ENCODE assay signal across 18 mouse cellular contexts in the genomic region with DNA sequence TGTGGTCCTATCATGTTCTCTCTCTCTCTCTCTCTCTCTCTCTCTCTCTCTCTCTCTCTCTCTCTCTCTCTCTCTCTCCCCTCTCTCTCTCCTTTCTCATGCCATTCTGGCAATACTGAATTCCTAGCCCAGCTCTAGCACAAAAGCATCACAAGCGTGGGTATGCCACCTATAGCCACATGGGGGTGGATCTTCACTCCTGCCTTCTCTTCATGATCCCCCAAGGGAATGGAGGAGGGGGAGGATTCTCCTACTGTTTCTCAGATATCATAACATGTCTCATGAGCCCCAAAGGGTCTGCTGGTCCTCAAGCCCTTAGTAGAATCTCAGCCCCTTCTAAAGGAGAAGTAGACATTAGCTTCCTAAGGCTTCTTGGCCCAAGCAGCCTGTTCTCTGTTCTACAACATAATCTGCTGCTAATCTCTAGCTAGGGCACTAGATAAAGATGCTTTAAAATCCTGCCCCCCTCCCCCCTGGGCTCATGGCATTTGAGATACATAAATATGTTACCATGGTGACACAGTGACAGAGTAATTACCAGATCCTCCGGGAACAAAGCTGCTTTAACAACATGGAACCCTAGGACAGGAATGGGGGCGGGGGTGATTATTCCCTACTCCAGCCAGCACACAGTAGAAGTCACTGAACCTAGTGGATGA. TPM values are rescaled to one million over a fixed set of nuclear protein-coding genes. Genes with fewer than 3 reads are reported as not detected.
DNase-seq lines count a peak whose midpoint lies in the region; ATAC-seq lines count a peak whose summit lies in the region.
"Had no signal": no experiment of that assay in that cellular context is flagged by ENCODE, and none has a peak within 500 bp of the region (broad histone marks: within the 10 kb centered on the region; RNA-seq: fewer than 3 reads in every experiment).

No protein-coding gene starts in this region.

- no peaks in the 10 kb centered on the region for H3K36me3 ChIP-seq in forebrain, embryonic 15.5 days
- H3K36me3 ChIP-seq in midbrain, embryonic 13.5 days: no peaks in the 10 kb centered on the region
- no peaks in the 10 kb centered on the region for H3K36me3 ChIP-seq in kidney, embryonic 14.5 days (ENCODE audit: control insufficient read depth, insufficient read depth, low read length)
- H3K36me3 ChIP-seq: embryonic facial prominence, embryonic 13.5 days; heart, embryonic 13.5 days had no signal

- DNase-seq in layer of hippocampus, adult 9-11 months: peak; percentile 55
- DNase-seq in layer of hippocampus, postnatal 10 days (ENCODE audit: low spot score in 2 of 2): no peak
- peak; percentile 69 for DNase-seq in retina, postnatal 7 days (ENCODE audit: low read depth, low spot score)
- DNase-seq in gastrocnemius, postnatal 14 days: no peak
- no peak for DNase-seq in adrenal gland, postnatal 10 days
- DNase-seq: liver, postnatal 0 days had no signal

- no peaks in the 10 kb centered on the region for H3K9me3 ChIP-seq in forebrain, embryonic 15.5 days
- H3K9me3 ChIP-seq in midbrain, embryonic 13.5 days: peaks cover 6% of the 10 kb centered on the region; the same call in 1 of the 2 replicates
- H3K9me3 ChIP-seq in kidney, embryonic 14.5 days (ENCODE audit: control insufficient read depth, low read length): no peaks in the 10 kb centered on the region
- H3K9me3 ChIP-seq: embryonic facial prominence, embryonic 13.5 days; heart, embryonic 13.5 days had no signal

- intact Hi-C loops in gastrocnemius, postnatal 14 days (cut with DNase I; ENCODE audit: low total_unique reads): no loop called here

- H3K4me2 ChIP-seq in forebrain, embryonic 15.5 days (replicated peaks): no peak overlapping the region
- no peak overlapping the region for H3K4me2 ChIP-seq in midbrain, embryonic 13.5 days (replicated peaks)
- H3K4me2 ChIP-seq in kidney, embryonic 14.5 days (replicated peaks; ENCODE audit: low read depth, low read length): no peak overlapping the region
- H3K4me2 ChIP-seq: embryonic facial prominence, embryonic 13.5 days; heart, embryonic 13.5 days had no signal

- no peak overlapping the region for H3K4me3 ChIP-seq in forebrain, embryonic 15.5 days
- no peak overlapping the region for H3K4me3 ChIP-seq in midbrain, embryonic 13.5 days (replicated peaks)
- H3K4me3 ChIP-seq in kidney, embryonic 14.5 days (ENCODE audit: low read length): no peak overlapping the region
- H3K4me3 ChIP-seq: embryonic facial prominence, embryonic 13.5 days; heart, embryonic 13.5 days had no signal

- 39% methylated on average over 3 of the region's 3 CpGs for WGBS in forebrain, embryonic 15.5 days
- WGBS in midbrain, embryonic 13.5 days: 27% methylated on average over 3 of the region's 3 CpGs
- WGBS in kidney, embryonic 14.5 days: 61% methylated on average over 3 of the region's 3 CpGs

- ATAC-seq in forebrain, embryonic 15.5 days (replicated peaks): peak; percentile 81
- ATAC-seq in midbrain, embryonic 13.5 days: peak; percentile 90
- ATAC-seq in kidney, embryonic 14.5 days (ENCODE audit: low FRiP score, low TSS enrichment): no peak
- ATAC-seq: liver, postnatal 0 days had no signal

- H3K9ac ChIP-seq in forebrain, embryonic 15.5 days (replicated peaks): no peak overlapping the region
- no peak overlapping the region for H3K9ac ChIP-seq in midbrain, embryonic 13.5 days (replicated peaks)
- H3K9ac ChIP-seq in kidney, embryonic 14.5 days (ENCODE audit: low read depth, low read length): no peak overlapping the region
- H3K9ac ChIP-seq: embryonic facial prominence, embryonic 13.5 days; heart, embryonic 13.5 days; liver, postnatal 0 days had no signal

- H3K27me3 ChIP-seq in forebrain, embryonic 15.5 days: no peaks in the 10 kb centered on the region
- H3K27me3 ChIP-seq in midbrain, embryonic 13.5 days: no peaks in the 10 kb centered on the region
- H3K27me3 ChIP-seq in kidney, embryonic 14.5 days (ENCODE audit: control insufficient read depth, insufficient read depth, low read length): no peaks in the 10 kb centered on the region
- H3K27me3 ChIP-seq: embryonic facial prominence, embryonic 13.5 days; heart, embryonic 13.5 days had no signal

- H3K27ac ChIP-seq in forebrain, embryonic 15.5 days (replicated peaks): peak overlapping the region; percentile 70
- peak overlapping the region; percentile 44 for H3K27ac ChIP-seq in midbrain, embryonic 13.5 days
- no peak overlapping the region for H3K27ac ChIP-seq in kidney, embryonic 14.5 days (ENCODE audit: low read depth, low read length)
- H3K27ac ChIP-seq: embryonic facial prominence, embryonic 13.5 days; heart, embryonic 13.5 days had no signal

- peaks cover 25% of the 10 kb centered on the region for H3K4me1 ChIP-seq in forebrain, embryonic 15.5 days
- H3K4me1 ChIP-seq in midbrain, embryonic 13.5 days (replicated peaks): peaks cover 11% of the 10 kb centered on the region
- no peaks in the 10 kb centered on the region for H3K4me1 ChIP-seq in kidney, embryonic 14.5 days (ENCODE audit: control insufficient read depth, insufficient read depth, low read length)

RNA-seq across cellular contexts. Expression of gene Erv3, which starts 3.2 kb away (rescaled TPM):
- total RNA-seq in layer of hippocampus, postnatal 10 days (2021): under 1 TPM; 0.09 to 0.14 TPM
- not detected in 2 replicates for polyA plus RNA-seq in forebrain, embryonic 15.5 days (2015; fragmentation: Nextera tagmentation; extraction: Ambion mirVana)
- polyA plus RNA-seq in midbrain, embryonic 13.5 days (2015; fragmentation: Nextera tagmentation; extraction: Ambion mirVana): not detected in 2 replicates
- polyA plus RNA-seq in kidney, embryonic 14.5 days (2014; fragmentation: Nextera tagmentation; extraction: Ambion mirVana): not detected in 2 replicates
- not detected for total RNA-seq in gastrocnemius, postnatal 14 days (2021)
- not detected for total RNA-seq in adrenal gland, postnatal 10 days (2021)
- total RNA-seq: adrenal gland, adult 18-20 months; gastrocnemius, adult 18-20 months; monocyte, adult 5-6 weeks had no signal
- polyA plus RNA-seq: C2C12; embryonic facial prominence, embryonic 13.5 days; heart, embryonic 13.5 days; intestine, embryonic 14.5 days; large intestine, adult 2 months; limb, embryonic 11.5 days; liver, postnatal 0 days had no signal

RNA-seq across cellular contexts. Expression of gene Prnp, which starts 47.0 kb away (rescaled TPM):
- total RNA-seq in layer of hippocampus, postnatal 10 days (2021): 100 to 1,000 TPM; 488 to 510 TPM
- 168 and 184 TPM in 2 replicates for polyA plus RNA-seq in forebrain, embryonic 15.5 days (2015; fragmentation: Nextera tagmentation; extraction: Ambion mirVana)
- 109 and 114 TPM in 2 replicates for polyA plus RNA-seq in midbrain, embryonic 13.5 days (2015; fragmentation: Nextera tagmentation; extraction: Ambion mirVana)
- polyA plus RNA-seq in kidney, embryonic 14.5 days (2014; fragmentation: Nextera tagmentation; extraction: Ambion mirVana): 23.1 and 23.9 TPM in 2 replicates
- total RNA-seq in gastrocnemius, postnatal 14 days (2021): 10 to 100 TPM; 75.2 to 93.8 TPM
- 10 to 100 TPM; 75.0 to 75.3 TPM for total RNA-seq in adrenal gland, postnatal 10 days (2021)

RNA-seq across cellular contexts. Expression of gene Prn, which starts 47.0 kb away (rescaled TPM):
- under 1 TPM in 1 of 2 experiments, not detected in 1; 0.64 TPM for total RNA-seq in layer of hippocampus, postnatal 10 days (2021)
- 0.22 TPM in 1 of 2 replicates, not detected in the other for polyA plus RNA-seq in forebrain, embryonic 15.5 days (2015; fragmentation: Nextera tagmentation; extraction: Ambion mirVana)
- 0.34 TPM in 1 of 2 replicates, not detected in the other for polyA plus RNA-seq in midbrain, embryonic 13.5 days (2015; fragmentation: Nextera tagmentation; extraction: Ambion mirVana)
- polyA plus RNA-seq in kidney, embryonic 14.5 days (2014; fragmentation: Nextera tagmentation; extraction: Ambion mirVana): not detected in 2 replicates
- not detected for total RNA-seq in gastrocnemius, postnatal 14 days (2021)
- not detected for total RNA-seq in adrenal gland, postnatal 10 days (2021)
- total RNA-seq: adrenal gland, adult 18-20 months; gastrocnemius, adult 18-20 months; monocyte, adult 5-6 weeks had no signal
- polyA plus RNA-seq: C2C12; heart, embryonic 13.5 days; intestine, embryonic 14.5 days; large intestine, adult 2 months; limb, embryonic 11.5 days; liver, postnatal 0 days had no signal

Comparison
In these comparisons a context has a peak if more than half of its experiments do, and no peak if none do; other contexts are left out.
1. DNase-seq: peak in layer of hippocampus, adult 9-11 months (single experiment) and retina, postnatal 7 days (single experiment); none in layer of hippocampus, postnatal 10 days (0 of 2), gastrocnemius, postnatal 14 days (single experiment) and adrenal gland, postnatal 10 days (single experiment).
2. RNA of gene Prnp, which starts 47.0 kb away (total RNA-seq): 488 to 510 TPM in layer of hippocampus, postnatal 10 days; 75.2 to 93.8 TPM in gastrocnemius, postnatal 14 days and 75.0 to 75.3 TPM in adrenal gland, postnatal 10 days; every median in the first group is over 4 times any median in the second.